In genomic region chr5:123195500-123196000, GRCm38 (mm10) we compare ENCODE assay signal across 23 mouse cellular contexts. TPM values are rescaled to one million over a fixed set of nuclear protein-coding genes. Genes with fewer than 3 reads are reported as not detected.
DNase-seq lines count a peak whose midpoint lies in the region; ATAC-seq and TF ChIP-seq lines count a peak whose summit lies in the region.
"Had no signal": no experiment of that assay in that cellular context is flagged by ENCODE, and none has a peak within 500 bp of the region (broad histone marks: within the 10 kb centered on the region; RNA-seq: fewer than 3 reads in every experiment).

No protein-coding gene starts in this region.

- 0 out of 2 replicates have a peak, but pooled peaks cover 3% of the 10 kb centered on the region for H3K27me3 ChIP-seq in intestine, embryonic 14.5 days (replicated peaks; ENCODE audit: control insufficient read depth, insufficient read depth, low read length)
- H3K27me3 ChIP-seq in intestine, embryonic 15.5 days (replicated peaks): no peaks in the 10 kb centered on the region
- peaks cover 15% of the 10 kb centered on the region for H3K27me3 ChIP-seq in CH12.LX (replicated peaks)
- no peaks in the 10 kb centered on the region for H3K27me3 ChIP-seq in liver, embryonic 11.5 days (replicated peaks; ENCODE audit: control insufficient read depth, insufficient read depth, low read length)
- no peaks in the 10 kb centered on the region for H3K27me3 ChIP-seq in liver, embryonic 15.5 days
- no peaks in the 10 kb centered on the region for H3K27me3 ChIP-seq in limb, embryonic 10.5 days (ENCODE audit: low read depth, poor library complexity, severe bottlenecking)
- H3K27me3 ChIP-seq: embryonic facial prominence, embryonic 13.5 days; forebrain, embryonic 12.5 days; hindbrain, embryonic 15.5 days had no signal

- WGBS in intestine, embryonic 14.5 days: 91% methylated on average over 16 of the region's 16 CpGs
- 89% methylated on average over 16 of the region's 16 CpGs for WGBS in intestine, embryonic 15.5 days
- 83% methylated on average over 16 of the region's 16 CpGs for WGBS in liver, embryonic 11.5 days
- 82% methylated on average over 16 of the region's 16 CpGs for WGBS in liver, embryonic 15.5 days (ENCODE audit: insufficient replicate concordance)
- 90% methylated on average over 16 of the region's 16 CpGs for WGBS in limb, embryonic 10.5 days

- no peak for TF ChIP-seq POLR2A in CH12.LX (IDR thresholded peaks at IDR 0.05; ENCODE audit: low read depth, low read length)

- no peak for TF ChIP-seq CTCF in CH12.LX (conservative IDR thresholded peaks at IDR 0.05 in 1 of 2, IDR thresholded peaks at IDR 0.05 in 1 of 2; ENCODE audit: low read depth in 2 of 2, low read length in 2 of 2)

- no peaks in the 10 kb centered on the region for H3K36me3 ChIP-seq in intestine, embryonic 14.5 days (ENCODE audit: control insufficient read depth, insufficient read depth, low read length)
- no peaks in the 10 kb centered on the region for H3K36me3 ChIP-seq in intestine, embryonic 15.5 days
- no peaks in the 10 kb centered on the region for H3K36me3 ChIP-seq in CH12.LX (replicated peaks in 1 of 2; ENCODE audit: control insufficient read depth in 1 of 2, insufficient read depth in 1 of 2, low read length in 1 of 2)
- no peaks in the 10 kb centered on the region for H3K36me3 ChIP-seq in liver, embryonic 11.5 days (ENCODE audit: control insufficient read depth, insufficient read depth, low read length)
- no peaks in the 10 kb centered on the region for H3K36me3 ChIP-seq in liver, embryonic 15.5 days (replicated peaks)
- H3K36me3 ChIP-seq in limb, embryonic 10.5 days: no peaks in the 10 kb centered on the region
- H3K36me3 ChIP-seq: embryonic facial prominence, embryonic 13.5 days; forebrain, embryonic 12.5 days; G1E; hindbrain, embryonic 15.5 days had no signal

- H3K79me2 ChIP-seq in CH12.LX (replicated peaks; ENCODE audit: control insufficient read depth, extremely low read depth, insufficient read depth, poor library complexity, severe bottlenecking): no peaks in the 10 kb centered on the region

- no peak overlapping the region for H3K4me3 ChIP-seq in intestine, embryonic 14.5 days (ENCODE audit: low read depth, low read length)
- H3K4me3 ChIP-seq in intestine, embryonic 15.5 days (replicated peaks): no peak overlapping the region
- H3K4me3 ChIP-seq in CH12.LX (replicated peaks in 1 of 3; ENCODE audit: low read depth in 2 of 3, low read length in 2 of 3, poor library complexity in 1 of 3): no peak overlapping the region
- no peak overlapping the region for H3K4me3 ChIP-seq in liver, embryonic 11.5 days (ENCODE audit: low read depth, low read length)
- no peak overlapping the region for H3K4me3 ChIP-seq in liver, embryonic 15.5 days (replicated peaks)
- no peak overlapping the region for H3K4me3 ChIP-seq in limb, embryonic 10.5 days
- H3K4me3 ChIP-seq: embryonic facial prominence, embryonic 13.5 days; forebrain, embryonic 12.5 days; hindbrain, embryonic 15.5 days had no signal

- H3K27ac ChIP-seq in intestine, embryonic 14.5 days (ENCODE audit: low read depth): no peak overlapping the region
- no peak overlapping the region for H3K27ac ChIP-seq in intestine, embryonic 15.5 days
- no peak overlapping the region for H3K27ac ChIP-seq in CH12.LX (ENCODE audit: insufficient read depth, low read depth)
- H3K27ac ChIP-seq in liver, embryonic 11.5 days (ENCODE audit: low read depth, low read length): peak overlapping the region; percentile 79
- H3K27ac ChIP-seq in liver, embryonic 15.5 days (replicated peaks): peak overlapping the region; percentile 95
- H3K27ac ChIP-seq in limb, embryonic 10.5 days: no peak overlapping the region
- H3K27ac ChIP-seq: embryonic facial prominence, embryonic 13.5 days; forebrain, embryonic 12.5 days; hindbrain, embryonic 15.5 days had no signal

- DNase-seq in intestine, embryonic 14.5 days (ENCODE audit: low spot score): peak; percentile 41
- DNase-seq in CH12.LX (ENCODE audit: extremely low read depth): no peak
- peak; percentile 25 for DNase-seq in liver, embryonic 11.5 days (ENCODE audit: low spot score)
- no peak for DNase-seq in limb, embryonic 10.5 days (ENCODE audit: low spot score)
- no peak for DNase-seq in layer of hippocampus, postnatal 10 days (ENCODE audit: low spot score in 2 of 2)
- no peak for DNase-seq in gastrocnemius, postnatal 25 days
- DNase-seq: adrenal gland, postnatal 10 days; cerebellum, adult 18-20 months; cerebellum, adult 9-11 months; cerebellum, postnatal 36 days; gastrocnemius, postnatal 10 days; heart, postnatal 10 days had no signal

- TF ChIP-seq EP300 in CH12.LX (IDR thresholded peaks at IDR 0.05; ENCODE audit: low read length): no peak

- H3K4me1 ChIP-seq in intestine, embryonic 14.5 days (replicated peaks; ENCODE audit: control insufficient read depth, insufficient read depth, low read length): no peaks in the 10 kb centered on the region
- no peaks in the 10 kb centered on the region for H3K4me1 ChIP-seq in intestine, embryonic 15.5 days (replicated peaks)
- no peaks in the 10 kb centered on the region; a peak in 1 of 4 replicates for H3K4me1 ChIP-seq in CH12.LX (ENCODE audit: control insufficient read depth in 1 of 2, insufficient read depth in 2 of 2)
- peaks cover 15% of the 10 kb centered on the region for H3K4me1 ChIP-seq in liver, embryonic 11.5 days (replicated peaks; ENCODE audit: control insufficient read depth, insufficient read depth, low read length)
- peaks cover 82% of the 10 kb centered on the region for H3K4me1 ChIP-seq in liver, embryonic 15.5 days (replicated peaks)
- H3K4me1 ChIP-seq in limb, embryonic 10.5 days: no peaks in the 10 kb centered on the region
- H3K4me1 ChIP-seq: embryonic facial prominence, embryonic 13.5 days; forebrain, embryonic 12.5 days; hindbrain, embryonic 15.5 days had no signal

- no peak for TF ChIP-seq RAD21 in CH12.LX (IDR thresholded peaks at IDR 0.05; ENCODE audit: low read depth, low read length)

- dilution Hi-C loops in CH12.LX (cut with MboI; ENCODE audit: extremely low pct_ligation_motif_present, extremely low pct_unique_long_range_greater_than_20kb, low sequenced_read_pairs): no loop called here

- no peak overlapping the region for H3K9ac ChIP-seq in intestine, embryonic 14.5 days (ENCODE audit: low read length)
- H3K9ac ChIP-seq in intestine, embryonic 15.5 days: no peak overlapping the region
- no peak overlapping the region for H3K9ac ChIP-seq in CH12.LX (ENCODE audit: insufficient read depth, low read depth)
- no peak overlapping the region for H3K9ac ChIP-seq in liver, embryonic 11.5 days (ENCODE audit: low read depth, low read length)
- 0 out of 2 replicates have a peak overlapping the region, but pooled peaks have one; percentile 12 for H3K9ac ChIP-seq in liver, embryonic 15.5 days
- H3K9ac ChIP-seq: embryonic facial prominence, embryonic 13.5 days; forebrain, embryonic 12.5 days; hindbrain, embryonic 15.5 days had no signal

- no peak overlapping the region for H3K4me2 ChIP-seq in intestine, embryonic 14.5 days (ENCODE audit: low read length)
- H3K4me2 ChIP-seq in intestine, embryonic 15.5 days (replicated peaks): no peak overlapping the region
- peak overlapping the region; percentile 12; the same call in 1 of the 2 replicates for H3K4me2 ChIP-seq in CH12.LX (ENCODE audit: insufficient read depth, low read depth, poor library complexity, severe bottlenecking)
- H3K4me2 ChIP-seq in liver, embryonic 11.5 days: no peak overlapping the region; the same call in 1 of the 2 replicates
- 0 out of 2 replicates have a peak overlapping the region, but pooled peaks have one; percentile 0 for H3K4me2 ChIP-seq in liver, embryonic 15.5 days
- H3K4me2 ChIP-seq: embryonic facial prominence, embryonic 13.5 days; forebrain, embryonic 12.5 days; hindbrain, embryonic 15.5 days had no signal

- no peak for ATAC-seq in intestine, embryonic 14.5 days (replicated peaks; ENCODE audit: low FRiP score, low TSS enrichment, low read depth)
- ATAC-seq in intestine, embryonic 15.5 days: no peak
- no peak for ATAC-seq in liver, embryonic 11.5 days (replicated peaks; ENCODE audit: low FRiP score)
- ATAC-seq in liver, embryonic 15.5 days (ENCODE audit: insufficient read depth): no peak
- ATAC-seq: forebrain, embryonic 16.5 days had no signal

- H3K9me3 ChIP-seq in intestine, embryonic 14.5 days (ENCODE audit: control insufficient read depth, low read length): no peaks in the 10 kb centered on the region
- no peaks in the 10 kb centered on the region for H3K9me3 ChIP-seq in intestine, embryonic 15.5 days
- H3K9me3 ChIP-seq in CH12.LX (replicated peaks; ENCODE audit: low read length): no peaks in the 10 kb centered on the region
- no peaks in the 10 kb centered on the region for H3K9me3 ChIP-seq in liver, embryonic 11.5 days (ENCODE audit: control insufficient read depth, low read length)
- no peaks in the 10 kb centered on the region for H3K9me3 ChIP-seq in liver, embryonic 15.5 days (replicated peaks)
- H3K9me3 ChIP-seq in limb, embryonic 10.5 days (replicated peaks): no peaks in the 10 kb centered on the region
- H3K9me3 ChIP-seq: embryonic facial prominence, embryonic 13.5 days; forebrain, embryonic 12.5 days; G1E; hindbrain, embryonic 15.5 days had no signal

- in situ Hi-C loops in CH12.LX (cut with MboI; ENCODE audit: low pct_ligation_motif_present, low pct_unique_long_range_greater_than_20kb, low sequenced_read_pairs): no loop called here

RNA-seq across cellular contexts. Expression of gene Hpd, which starts 13.0 kb away (rescaled TPM):
- 1.3 and 1.9 TPM in 2 replicates for polyA plus RNA-seq in intestine, embryonic 14.5 days (2014; fragmentation: Nextera tagmentation; extraction: Ambion mirVana)
- polyA plus RNA-seq in intestine, embryonic 15.5 days (2015; fragmentation: Nextera tagmentation; extraction: Ambion mirVana): 4.7 and 6.8 TPM in 2 replicates
- total RNA-seq in CH12.LX (2012; rRNA removed) (not detected in 2 replicates), CH12.LX (2014; rRNA removed) (0.20 TPM in 1 of 2 replicates, not detected in the other)
- polyA plus RNA-seq in CH12.LX (2012; ENCODE audit: insufficient read length, low read depth): not detected in 2 replicates
- polyA plus RNA-seq in liver, embryonic 11.5 days (2014; fragmentation: Nextera tagmentation; extraction: Ambion mirVana): 2.5 and 3.5 TPM in 2 replicates
- 61.7 and 87.5 TPM in 2 replicates for polyA plus RNA-seq in liver, embryonic 15.5 days (2015; fragmentation: Nextera tagmentation; extraction: Ambion mirVana)
- not detected in 2 replicates for polyA plus RNA-seq in limb, embryonic 10.5 days (2016; fragmentation: Nextera tagmentation; extraction: Ambion mirVana)
- total RNA-seq in layer of hippocampus, postnatal 10 days (2021): under 1 TPM in 1 of 2 experiments, not detected in 1; 0.55 TPM
- total RNA-seq in gastrocnemius, postnatal 25 days (2021): not detected
- total RNA-seq: G1E; heart, adult 8-10 months; heart, postnatal 10 days; hematopoietic stem cell, adult 5-6 weeks had no signal
- polyA plus RNA-seq: embryonic facial prominence, embryonic 13.5 days; forebrain, embryonic 12.5 days; forebrain, embryonic 16.5 days; frontal cortex, adult 2 months; G1E; heart, embryonic 14.5 days; hindbrain, embryonic 15.5 days had no signal

RNA-seq across cellular contexts. Expression of gene Psmd9, which starts 26.3 kb away (rescaled TPM):
- polyA plus RNA-seq in intestine, embryonic 14.5 days (2014; fragmentation: Nextera tagmentation; extraction: Ambion mirVana): 58.6 and 68.4 TPM in 2 replicates
- polyA plus RNA-seq in intestine, embryonic 15.5 days (2015; fragmentation: Nextera tagmentation; extraction: Ambion mirVana): 68.5 and 69.1 TPM in 2 replicates
- total RNA-seq in CH12.LX (2012; rRNA removed) (35.5 and 37.9 TPM in 2 replicates), CH12.LX (2014; rRNA removed) (28.6 and 30.8 TPM in 2 replicates)
- 38.0 and 46.2 TPM in 2 replicates for polyA plus RNA-seq in CH12.LX (2012; ENCODE audit: insufficient read length, low read depth)
- polyA plus RNA-seq in liver, embryonic 11.5 days (2014; fragmentation: Nextera tagmentation; extraction: Ambion mirVana): 103 TPM in 2 replicates
- 70.1 and 77.2 TPM in 2 replicates for polyA plus RNA-seq in liver, embryonic 15.5 days (2015; fragmentation: Nextera tagmentation; extraction: Ambion mirVana)
- polyA plus RNA-seq in limb, embryonic 10.5 days (2016; fragmentation: Nextera tagmentation; extraction: Ambion mirVana): 90.1 and 92.0 TPM in 2 replicates
- total RNA-seq in layer of hippocampus, postnatal 10 days (2021): 10 to 100 TPM; 31.4 to 39.8 TPM
- total RNA-seq in gastrocnemius, postnatal 25 days (2021): 10 to 100 TPM; 14.2 to 15.2 TPM

RNA-seq across cellular contexts. Expression of gene Setd1b, which starts 53.6 kb away (rescaled TPM):
- 10.3 and 10.6 TPM in 2 replicates for polyA plus RNA-seq in intestine, embryonic 14.5 days (2014; fragmentation: Nextera tagmentation; extraction: Ambion mirVana)
- 7.6 and 8.4 TPM in 2 replicates for polyA plus RNA-seq in intestine, embryonic 15.5 days (2015; fragmentation: Nextera tagmentation; extraction: Ambion mirVana)
- total RNA-seq in CH12.LX (2012; rRNA removed) (2.3 and 2.6 TPM in 2 replicates), CH12.LX (2014; rRNA removed) (0.50 and 0.70 TPM in 2 replicates)
- polyA plus RNA-seq in CH12.LX (2012; ENCODE audit: insufficient read length, low read depth): 8.0 and 9.1 TPM in 2 replicates
- polyA plus RNA-seq in liver, embryonic 11.5 days (2014; fragmentation: Nextera tagmentation; extraction: Ambion mirVana): 7.9 and 9.6 TPM in 2 replicates
- 3.9 and 4.2 TPM in 2 replicates for polyA plus RNA-seq in liver, embryonic 15.5 days (2015; fragmentation: Nextera tagmentation; extraction: Ambion mirVana)
- 9.4 and 10.6 TPM in 2 replicates for polyA plus RNA-seq in limb, embryonic 10.5 days (2016; fragmentation: Nextera tagmentation; extraction: Ambion mirVana)
- total RNA-seq in layer of hippocampus, postnatal 10 days (2021): 10 to 100 TPM; 31.7 to 35.0 TPM
- total RNA-seq in gastrocnemius, postnatal 25 days (2021): 1 to 10 TPM; 8.1 to 9.6 TPM

RNA-seq across cellular contexts. Expression of gene Wdr66, which starts 56.4 kb away (rescaled TPM):
- polyA plus RNA-seq in intestine, embryonic 14.5 days (2014; fragmentation: Nextera tagmentation; extraction: Ambion mirVana): 1.1 and 1.8 TPM in 2 replicates
- 0.74 and 0.79 TPM in 2 replicates for polyA plus RNA-seq in intestine, embryonic 15.5 days (2015; fragmentation: Nextera tagmentation; extraction: Ambion mirVana)
- 0.13 and 0.21 TPM in 2 replicates for total RNA-seq in CH12.LX (2012; rRNA removed)
- 0.21 TPM in 1 of 2 replicates, not detected in the other for total RNA-seq in CH12.LX (2014; rRNA removed)
- 0.34 and 0.55 TPM in 2 replicates for polyA plus RNA-seq in CH12.LX (2012; ENCODE audit: insufficient read length, low read depth)
- polyA plus RNA-seq in liver, embryonic 11.5 days (2014; fragmentation: Nextera tagmentation; extraction: Ambion mirVana): 0.12 and 0.40 TPM in 2 replicates
- polyA plus RNA-seq in liver, embryonic 15.5 days (2015; fragmentation: Nextera tagmentation; extraction: Ambion mirVana): 0.14 TPM in 1 of 2 replicates, not detected in the other
- polyA plus RNA-seq in limb, embryonic 10.5 days (2016; fragmentation: Nextera tagmentation; extraction: Ambion mirVana): 0.16 and 0.20 TPM in 2 replicates
- 1 to 10 TPM; 5.4 to 7.3 TPM for total RNA-seq in layer of hippocampus, postnatal 10 days (2021)
- 1 to 10 TPM; 1.1 to 1.9 TPM for total RNA-seq in gastrocnemius, postnatal 25 days (2021)
- total RNA-seq: hematopoietic stem cell, adult 5-6 weeks had no signal
- polyA plus RNA-seq: G1E had no signal

Comparison
In these comparisons a context has a peak if more than half of its experiments do, and no peak if none do; other contexts are left out.
1. H3K4me2 ChIP-seq: peak in CH12.LX (single experiment) and liver, embryonic 15.5 days (single experiment); none in intestine, embryonic 14.5 days (single experiment), intestine, embryonic 15.5 days (single experiment) and liver, embryonic 11.5 days (single experiment).
2. DNase-seq: peak in intestine, embryonic 14.5 days (single experiment) and liver, embryonic 11.5 days (single experiment); none in CH12.LX (single experiment), limb, embryonic 10.5 days (single experiment), layer of hippocampus, postnatal 10 days (0 of 2) and gastrocnemius, postnatal 25 days (single experiment).
3. H3K27ac ChIP-seq: peak in liver, embryonic 11.5 days (single experiment) and liver, embryonic 15.5 days (single experiment); none in intestine, embryonic 14.5 days (single experiment), intestine, embryonic 15.5 days (single experiment), CH12.LX (single experiment) and limb, embryonic 10.5 days (single experiment).